Mouse (Mus musculus) cortical plate, adult 2 months (tissue): ENCODE data around the gene Apom.

ENCODE experiments used
- CTCF ChIP-seq: fragments of 200-500 bp; IDR thresholded peaks from 2 replicates; pipeline ENCODE4 v1.5.1; 2011; ENCODE audit warnings: mild to moderate bottlenecking, control low read depth, low read length; ENCODE audit not compliant: insufficient read depth; ENCODE audit errors: extremely low read depth
- POLR2A ChIP-seq: fragments of 200-500 bp; IDR thresholded peaks from 2 replicates; pipeline ENCODE4 v1.6.1; 2011; ENCODE audit warnings: mild to moderate bottlenecking, low read length, control low read depth; ENCODE audit not compliant: insufficient read depth; ENCODE audit errors: extremely low read depth

DNA sequence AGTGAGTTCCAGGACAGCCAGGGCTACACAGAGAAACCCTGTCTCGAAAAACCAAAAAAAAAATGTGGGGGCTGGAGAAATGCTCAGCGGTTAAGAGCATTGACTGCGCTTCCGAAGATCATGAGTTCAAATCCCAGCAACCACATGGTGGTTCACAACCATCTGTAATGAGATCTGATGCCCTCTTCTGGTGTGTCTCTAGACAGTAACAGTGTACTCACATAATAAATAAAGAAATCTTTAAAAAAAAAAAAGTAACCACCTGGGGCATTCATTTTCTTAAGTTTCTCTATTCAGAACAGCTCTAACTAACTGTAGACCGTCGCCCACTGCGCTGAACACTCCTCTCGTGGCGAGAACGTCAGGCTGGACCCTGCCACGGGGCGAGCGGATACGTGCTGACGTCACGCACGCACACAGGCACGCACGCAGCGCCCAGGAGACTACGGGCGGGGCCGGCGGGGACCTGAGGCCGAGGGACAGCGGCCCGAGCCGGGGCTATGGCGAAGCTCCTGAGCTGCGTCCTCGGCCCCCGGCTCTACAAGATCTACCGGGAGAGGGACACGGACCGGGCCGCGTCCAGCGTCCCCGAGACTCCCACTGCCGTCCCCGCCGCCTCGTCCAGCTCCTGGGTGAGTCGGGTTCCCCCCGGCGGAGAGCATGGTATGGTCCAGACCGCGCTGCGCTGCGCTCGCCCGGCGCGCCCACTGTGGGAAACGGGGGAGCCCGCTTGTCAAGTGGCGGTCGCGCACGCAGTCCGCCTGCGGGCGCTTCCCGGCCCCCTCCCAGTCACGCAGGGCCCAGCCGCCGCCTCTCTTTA is 42.8 kb downstream of the Apom start, which contains the start of gene Abhd16a:
- TF ChIP-seq CTCF (no peak), POLR2A (peak; percentile 78; the same call in 1 of the 2 replicates)
